Mouse (Mus musculus) ES-E14 (cell line): ENCODE measurements around the gene Aurkaip1.

Source experiments
- CHD2 ChIP-seq: IDR thresholded peaks from 2 replicates; pipeline ENCODE4 v1.6.1; 2014; ENCODE audit warnings: mild to moderate bottlenecking, low read depth, low read length, inconsistent platforms
- HCFC1 ChIP-seq: IDR thresholded peaks from 2 replicates; pipeline ENCODE4 v1.6.1; 2012; ENCODE audit warnings: low read length, inconsistent platforms, borderline replicate concordance; ENCODE audit not compliant: insufficient read depth
- MAFK ChIP-seq: IDR thresholded peaks from 2 replicates; pipeline ENCODE4 v1.6.1; 2014; ENCODE audit warnings: mild to moderate bottlenecking, low read depth, low read length, inconsistent platforms; ENCODE audit not compliant: insufficient read depth
- ZC3H11A ChIP-seq: IDR thresholded peaks from 2 replicates; pipeline ENCODE4 v1.6.1; 2012; ENCODE audit warnings: low read depth, mild to moderate bottlenecking, inconsistent platforms, low read length, borderline replicate concordance
- ZNF384 ChIP-seq: IDR thresholded peaks from 2 replicates; pipeline ENCODE4 v1.6.1; 2012; ENCODE audit warnings: low read depth, low read length, inconsistent platforms

GRCm38 (mm10) chr4:155830596-155830995, 476 bp upstream of the Aurkaip1 start:
- TF ChIP-seq ZC3H11A (no peak), HCFC1 (no peak), CHD2 (no peak), MAFK (no peak), ZNF384 (no peak)
